Mouse (Mus musculus) lung, embryonic 14.5 days (tissue): ENCODE results near the gene Pax5. TPM values are rescaled to one million over a fixed set of nuclear protein-coding genes. Genes with fewer than 3 reads are reported as not detected.
A peak's percentile ranks its signal among the peaks of the same experiment; 100 is the strongest.

ENCODE experiments used
- ATAC-seq: fragments of 200-750 bp; cut with Nextera tagmentation; 2 replicates; pipeline ENCODE4 v1.8.0; 2017; ENCODE audit warnings: mild to moderate bottlenecking, moderate TSS enrichment, moderate library complexity; ENCODE audit not compliant: insufficient read depth
- DNase-seq: peaks from one replicate; pipeline ENCODE4 v3.0.0-alpha.2; 2015
- H3K27ac ChIP-seq: fragments of 300-500 bp; sonication (generic); 2 replicates; pipeline ENCODE4 v1.5.1; 2014; ENCODE audit warnings: low read depth, mild to moderate bottlenecking, moderate library complexity
- H3K27me3 ChIP-seq: fragments of 300-500 bp; sonication (generic); 2 replicates; pipeline ENCODE4 v1.6.1; 2014; ENCODE audit warnings: low read length, control low read depth; ENCODE audit not compliant: insufficient read depth
- H3K36me3 ChIP-seq: fragments of 300-500 bp; sonication (generic); 2 replicates; pipeline ENCODE4 v1.6.1; 2014; ENCODE audit warnings: control low read depth; ENCODE audit not compliant: insufficient read depth
- H3K4me1 ChIP-seq: fragments of 300-500 bp; sonication (generic); 2 replicates; pipeline ENCODE4 v1.6.1; 2014; ENCODE audit warnings: antibody characterized with exemption, control low read depth; ENCODE audit not compliant: insufficient read depth
- H3K4me2 ChIP-seq: fragments of 300-500 bp; sonication (generic); 2 replicates; pipeline ENCODE4 v1.6.1; 2014; ENCODE audit warnings: mild to moderate bottlenecking
- H3K4me3 ChIP-seq: fragments of 300-500 bp; sonication (generic); 2 replicates; pipeline ENCODE4 v1.5.1; 2014; ENCODE audit warnings: low read depth, low read length
- H3K9ac ChIP-seq: fragments of 300-500 bp; sonication (generic); 2 replicates; pipeline ENCODE4 v1.6.1; 2014
- H3K9me3 ChIP-seq: fragments of 300-500 bp; sonication (generic); 2 replicates; pipeline ENCODE4 v1.6.1; 2016; ENCODE audit warnings: low read depth, low read length, control low read depth
- CTCF ChIP-seq: IDR thresholded peaks from 2 replicates; pipeline ENCODE4 v1.5.1; 2016; ENCODE audit warnings: antibody characterized with exemption, low read depth
- WGBS: fragments of 180-500 bp; shearing (Covaris S2); extraction: QIAGEN DNeasy Blood & Tissue Kit; methylation state at CpG from one replicate; pipeline ENCODE4 v1.1.7; 2014; 5-methylcytosine and 5-hydroxymethylcytosine counted together
- polyA plus RNA-seq: library from polyadenylated mRNA; unstranded; fragments of >200 nt; fragmentation: Nextera tagmentation; extraction: Ambion mirVana; gene quantifications from 2 replicates; pipeline ENCODE4 v1.2.1, GENCODE M21; 2014

Pax5 gene
- polyA plus RNA-seq, 1 experiment from 2014 or later = not detected

GRCm38 (mm10) chr4:44502196-44502867 lies 208.0 kb downstream of the Pax5 start:
- Histone ChIP-seq H3K36me3 (no peaks in the 10 kb centered on the region), H3K9ac (no peak overlapping the region), H3K27ac (no peak overlapping the region), H3K27me3 (no peaks in the 10 kb centered on the region), H3K9me3 (no peaks in the 10 kb centered on the region), H3K4me3 (no peak overlapping the region), H3K4me1 (no peaks in the 10 kb centered on the region), H3K4me2 (no peak overlapping the region)
- no peak for ATAC-seq
- peak; percentile 52 for DNase-seq
- no peak for TF ChIP-seq CTCF
- WGBS = 46% methylated on average over 9 of the region's 9 CpGs

- Histone ChIP-seq H3K27me3 (no peaks in the 10 kb centered on the region), H3K4me2 (no peak overlapping the region), H3K27ac (no peak overlapping the region), H3K9me3 (no peaks in the 10 kb centered on the region), H3K9ac (no peak overlapping the region), H3K4me1 (no peaks in the 10 kb centered on the region), H3K4me3 (no peak overlapping the region), H3K36me3 (no peaks in the 10 kb centered on the region)
- WGBS = 75% methylated on average over 5 of the region's 5 CpGs
- DNase-seq (no peak), ATAC-seq (no peak)
- TF ChIP-seq CTCF = no peak
These were observed 212.1 kb downstream of the Pax5 start for GRCm38 (mm10) chr4:44498156-44498555.

GRCm38 (mm10) chr4:44495836-44496235 lies 214.5 kb downstream of the Pax5 start:
- no peaks in the 10 kb centered on the region for H3K9me3 ChIP-seq
- ATAC-seq = no peak; the same call in 1 of the 2 replicates
- no peak for TF ChIP-seq CTCF
- H3K27ac ChIP-seq = no peak overlapping the region
- H3K4me1 ChIP-seq = no peaks in the 10 kb centered on the region
- WGBS = 61% methylated on average over 2 of the region's 2 CpGs
- H3K27me3 ChIP-seq = no peaks in the 10 kb centered on the region
- H3K4me3 ChIP-seq = no peak overlapping the region
- no peak overlapping the region for H3K9ac ChIP-seq
- no peak overlapping the region for H3K4me2 ChIP-seq
- H3K36me3 ChIP-seq = no peaks in the 10 kb centered on the region
- DNase-seq = peak; percentile 46

GRCm38 (mm10) chr4:44493756-44494155 lies 216.5 kb downstream of the Pax5 start:
- no peaks in the 10 kb centered on the region for H3K27me3 ChIP-seq
- H3K27ac ChIP-seq = no peak overlapping the region
- no peak overlapping the region for H3K4me3 ChIP-seq
- no peaks in the 10 kb centered on the region for H3K36me3 ChIP-seq
- 66% methylated on average over 6 of the region's 6 CpGs for WGBS
- no peaks in the 10 kb centered on the region for H3K4me1 ChIP-seq
- no peak overlapping the region for H3K4me2 ChIP-seq
- no peaks in the 10 kb centered on the region for H3K9me3 ChIP-seq
- TF ChIP-seq CTCF = no peak
- DNase-seq (no peak), ATAC-seq (no peak)
- no peak overlapping the region for H3K9ac ChIP-seq

GRCm38 (mm10) chr4:44490872-44491271 lies 219.4 kb downstream of the Pax5 start:
- Histone ChIP-seq H3K9me3 (no peaks in the 10 kb centered on the region), H3K4me3 (no peak overlapping the region), H3K4me1 (no peaks in the 10 kb centered on the region), H3K36me3 (no peaks in the 10 kb centered on the region), H3K27me3 (no peaks in the 10 kb centered on the region), H3K9ac (no peak overlapping the region), H3K4me2 (no peak overlapping the region), H3K27ac (no peak overlapping the region)
- DNase-seq = no peak
- no peak for TF ChIP-seq CTCF
- 79% methylated on average over 6 of the region's 6 CpGs for WGBS
- no peak for ATAC-seq

GRCm38 (mm10) chr4:44488702-44489101 lies 221.6 kb downstream of the Pax5 start:
- ATAC-seq (no peak), DNase-seq (no peak)
- Histone ChIP-seq H3K27me3 (no peaks in the 10 kb centered on the region), H3K36me3 (no peaks in the 10 kb centered on the region), H3K4me1 (no peaks in the 10 kb centered on the region), H3K4me2 (no peak overlapping the region), H3K4me3 (no peak overlapping the region), H3K9me3 (no peaks in the 10 kb centered on the region), H3K9ac (no peak overlapping the region), H3K27ac (no peak overlapping the region)
- 32% methylated on average over 8 of the region's 8 CpGs for WGBS
- TF ChIP-seq CTCF = no peak

GRCm38 (mm10) chr4:44488219-44488618 lies 222.1 kb downstream of the Pax5 start:
- no peak for TF ChIP-seq CTCF
- Histone ChIP-seq H3K4me3 (no peak overlapping the region), H3K9me3 (no peaks in the 10 kb centered on the region), H3K4me1 (no peaks in the 10 kb centered on the region), H3K4me2 (no peak overlapping the region), H3K27me3 (no peaks in the 10 kb centered on the region), H3K9ac (no peak overlapping the region), H3K36me3 (no peaks in the 10 kb centered on the region), H3K27ac (no peak overlapping the region)
- 58% methylated on average over 8 of the region's 8 CpGs for WGBS
- ATAC-seq = no peak
- no peak for DNase-seq
